Mouse (Mus musculus): Measurements from ENCODE around the gene Arhgef19.

GRCm38 (mm10) chr4:141228687-141229086 is 10.6 kb upstream of the Arhgef19 start:
- TF ChIP-seq CTCF (IDR thresholded peaks at IDR 0.05; ENCODE audit: low read depth) = no peak
- TF ChIP-seq EP300 (optimal IDR thresholded peaks at IDR 0.05) = no peak
